Mouse (Mus musculus): ENCODE data around the gene Rbbp5. TPM values are rescaled to one million over a fixed set of nuclear protein-coding genes. Genes with fewer than 3 reads are reported as not detected.
"Not testable (repeated sequence)": the region's sequence is repeated elsewhere in the genome, so short reads cannot be mapped to it uniquely, and the experiment has no call there.

Rbbp5 gene
- polyA plus RNA-seq, 1 experiment: 4.7 TPM

GRCm38 (mm10) chr1:132437389-132437788 is 39.8 kb upstream of the Rbbp5 start:
- no peak overlapping the region for H3K27ac ChIP-seq (ENCODE audit: insufficient read depth, low read depth, low read length)
- peaks cover 10% of the 10 kb centered on the region for H3K36me3 ChIP-seq (ENCODE audit: control insufficient read depth, insufficient read depth, low read length)
- WGBS: 82% methylated on average over 5 of the region's 5 CpGs
- TF ChIP-seq CTCF (IDR thresholded peaks at IDR 0.05; ENCODE audit: extremely low read depth, insufficient read length, insufficient replicate concordance, low read depth, low read length) (no peak), POLR2A (IDR thresholded peaks at IDR 0.05; ENCODE audit: low read depth, low read length) (no peak)
- H3K4me3 ChIP-seq (ENCODE audit: low read depth, low read length): no peak overlapping the region
- no peaks in the 10 kb centered on the region for H3K4me1 ChIP-seq (ENCODE audit: control insufficient read depth, insufficient read depth, insufficient read length, low read length)
- H3K27me3 ChIP-seq (ENCODE audit: control insufficient read depth, insufficient read depth, low read length): no peaks in the 10 kb centered on the region

GRCm38 (mm10) chr1:132440896-132441435 is 36.2 kb upstream of the Rbbp5 start:
- H3K4me1 ChIP-seq (ENCODE audit: control insufficient read depth, insufficient read depth, insufficient read length, low read length): no peaks in the 10 kb centered on the region
- H3K27me3 ChIP-seq (ENCODE audit: control insufficient read depth, insufficient read depth, low read length): no peaks in the 10 kb centered on the region
- TF ChIP-seq CTCF (IDR thresholded peaks at IDR 0.05; ENCODE audit: extremely low read depth, insufficient read length, insufficient replicate concordance, low read depth, low read length): no peak
- no peak for TF ChIP-seq POLR2A (IDR thresholded peaks at IDR 0.05; ENCODE audit: low read depth, low read length)
- H3K27ac ChIP-seq (ENCODE audit: insufficient read depth, low read depth, low read length): no peak overlapping the region
- WGBS: 93% methylated on average over 1 of the region's 1 CpGs
- H3K36me3 ChIP-seq (ENCODE audit: control insufficient read depth, insufficient read depth, low read length): peaks cover 5% of the 10 kb centered on the region
- no peak overlapping the region for H3K4me3 ChIP-seq (ENCODE audit: low read depth, low read length)

GRCm38 (mm10) chr1:132449742-132450141 is 27.4 kb upstream of the Rbbp5 start:
- TF ChIP-seq CTCF (IDR thresholded peaks at IDR 0.05; ENCODE audit: extremely low read depth, insufficient read length, insufficient replicate concordance, low read depth, low read length) (no peak), POLR2A (IDR thresholded peaks at IDR 0.05; ENCODE audit: low read depth, low read length) (no peak)
- no peaks in the 10 kb centered on the region for H3K27me3 ChIP-seq (ENCODE audit: control insufficient read depth, insufficient read depth, low read length)

GRCm38 (mm10) chr1:132464651-132465050 is 12.5 kb upstream of the Rbbp5 start:
- Histone ChIP-seq H3K4me1 (ENCODE audit: control insufficient read depth, insufficient read depth, insufficient read length, low read length) (no peaks in the 10 kb centered on the region), H3K27ac (ENCODE audit: insufficient read depth, low read depth, low read length) (no peak overlapping the region), H3K36me3 (ENCODE audit: control insufficient read depth, insufficient read depth, low read length) (peaks cover 18% of the 10 kb centered on the region), H3K27me3 (ENCODE audit: control insufficient read depth, insufficient read depth, low read length) (no peaks in the 10 kb centered on the region), H3K4me3 (ENCODE audit: low read depth, low read length) (no peak overlapping the region)
- TF ChIP-seq POLR2A (IDR thresholded peaks at IDR 0.05; ENCODE audit: low read depth, low read length) (no peak), CTCF (IDR thresholded peaks at IDR 0.05; ENCODE audit: extremely low read depth, insufficient read length, insufficient replicate concordance, low read depth, low read length) (no peak)
- WGBS: 74% methylated on average over 5 of the region's 5 CpGs

More at GRCm38 (mm10) chr1:132449742-132450141, 27.4 kb upstream of the Rbbp5 start:
- H3K27ac ChIP-seq (ENCODE audit: insufficient read depth, low read depth, low read length): no peak overlapping the region
- 87% methylated on average over 7 of the region's 7 CpGs for WGBS
- peaks cover 14% of the 10 kb centered on the region for H3K36me3 ChIP-seq (ENCODE audit: control insufficient read depth, insufficient read depth, low read length)
- no peak overlapping the region for H3K4me3 ChIP-seq (ENCODE audit: low read depth, low read length)
- H3K4me1 ChIP-seq (ENCODE audit: control insufficient read depth, insufficient read depth, insufficient read length, low read length): no peaks in the 10 kb centered on the region

- TF ChIP-seq CTCF (IDR thresholded peaks at IDR 0.05; ENCODE audit: extremely low read depth, insufficient read length, insufficient replicate concordance, low read depth, low read length) (no peak), POLR2A (IDR thresholded peaks at IDR 0.05; ENCODE audit: low read depth, low read length) (no peak)
- Histone ChIP-seq H3K27me3 (ENCODE audit: control insufficient read depth, insufficient read depth, low read length) (no peaks in the 10 kb centered on the region), H3K27ac (ENCODE audit: insufficient read depth, low read depth, low read length) (no peak overlapping the region), H3K4me1 (ENCODE audit: control insufficient read depth, insufficient read depth, insufficient read length, low read length) (no peaks in the 10 kb centered on the region), H3K4me3 (ENCODE audit: low read depth, low read length) (no peak overlapping the region), H3K36me3 (ENCODE audit: control insufficient read depth, insufficient read depth, low read length) (peaks cover 9% of the 10 kb centered on the region)
These were observed 8.2 kb upstream of the Rbbp5 start for GRCm38 (mm10) chr1:132468926-132469325.

GRCm38 (mm10) chr1:132469519-132469918 is 7.6 kb upstream of the Rbbp5 start:
- H3K4me1 ChIP-seq (ENCODE audit: control insufficient read depth, insufficient read depth, insufficient read length, low read length): no peaks in the 10 kb centered on the region
- H3K4me3 ChIP-seq (ENCODE audit: low read depth, low read length): no peak overlapping the region
- H3K27me3 ChIP-seq (ENCODE audit: control insufficient read depth, insufficient read depth, low read length): no peaks in the 10 kb centered on the region
- TF ChIP-seq CTCF (IDR thresholded peaks at IDR 0.05; ENCODE audit: extremely low read depth, insufficient read length, insufficient replicate concordance, low read depth, low read length) (no peak), POLR2A (IDR thresholded peaks at IDR 0.05; ENCODE audit: low read depth, low read length) (no peak)
- H3K36me3 ChIP-seq (ENCODE audit: control insufficient read depth, insufficient read depth, low read length): peaks cover 6% of the 10 kb centered on the region
- H3K27ac ChIP-seq (ENCODE audit: insufficient read depth, low read depth, low read length): no peak overlapping the region
- WGBS: 92% methylated on average over 7 of the region's 7 CpGs

GRCm38 (mm10) chr1:132470031-132470430 is 7.1 kb upstream of the Rbbp5 start:
- not testable (repeated sequence) for H3K27ac ChIP-seq (ENCODE audit: insufficient read depth, low read depth, low read length); H3K4me3 ChIP-seq (ENCODE audit: low read depth, low read length); H3K4me1 ChIP-seq (ENCODE audit: control insufficient read depth, insufficient read depth, insufficient read length, low read length); H3K27me3 ChIP-seq (ENCODE audit: control insufficient read depth, insufficient read depth, low read length); H3K36me3 ChIP-seq (ENCODE audit: control insufficient read depth, insufficient read depth, low read length)
- 61% methylated on average over 1 of the region's 1 CpGs for WGBS

GRCm38 (mm10) chr1:132471032-132471431 is 6.1 kb upstream of the Rbbp5 start:
- Histone ChIP-seq H3K36me3 (ENCODE audit: control insufficient read depth, insufficient read depth, low read length) (peaks cover 4% of the 10 kb centered on the region; the same call in 1 of the 2 replicates), H3K4me1 (ENCODE audit: control insufficient read depth, insufficient read depth, insufficient read length, low read length) (no peaks in the 10 kb centered on the region), H3K27ac (ENCODE audit: insufficient read depth, low read depth, low read length) (no peak overlapping the region), H3K4me3 (ENCODE audit: low read depth, low read length) (no peak overlapping the region), H3K27me3 (ENCODE audit: control insufficient read depth, insufficient read depth, low read length) (no peaks in the 10 kb centered on the region)
- no peak for TF ChIP-seq POLR2A (IDR thresholded peaks at IDR 0.05; ENCODE audit: low read depth, low read length)
- TF ChIP-seq CTCF (IDR thresholded peaks at IDR 0.05; ENCODE audit: extremely low read depth, insufficient read length, insufficient replicate concordance, low read depth, low read length): no peak
- WGBS: 90% methylated on average over 2 of the region's 2 CpGs

Data from small intestine, adult 2 months (tissue).